Mouse (Mus musculus) hematopoietic stem cell, adult 5-6 weeks (primary cell): ENCODE measurements around the gene Gm13539. TPM values are rescaled to one million over a fixed set of nuclear protein-coding genes. Genes with fewer than 3 reads are reported as not detected.
"Not testable (repeated sequence)": the region's sequence is repeated elsewhere in the genome, so short reads cannot be mapped to it uniquely, and the experiment has no call there.

Source experiments
- ATAC-seq, 2 experiments: fragments of 125-278 bp in 1 of 2; replicated peaks in 1 of 2; 2 replicates each; pipeline ENCODE4 v1.8.0; 2016 to 2017; ENCODE audit warnings: inconsistent platforms in 2 of 2, mild to moderate bottlenecking in 2 of 2, moderate number of reproducible peaks in 2 of 2, low read depth in 1 of 2, moderate TSS enrichment in 1 of 2; ENCODE audit not compliant: low FRiP score in 2 of 2, poor library complexity in 2 of 2, severe bottlenecking in 2 of 2, insufficient read depth in 1 of 2, low TSS enrichment in 1 of 2
- total RNA-seq: library from RNA; stranded (forward); fragments of 172-1452, 232-1000 nt; gene quantifications from 2 replicates; pipeline ENCODE4 v1.2.3, GENCODE M21; 2017

Gm13539 gene
- total RNA-seq, 1 experiment from 2014 or later: not detected

GRCm38 (mm10) chr2:25811711-25812110 lies 29.7 kb downstream of the Gm13539 start:
- ATAC-seq: no peak

- no peak for ATAC-seq
These were observed 31.3 kb downstream of the Gm13539 start for GRCm38 (mm10) chr2:25813364-25813763.

- ATAC-seq: not testable (repeated sequence)
These were observed 33.7 kb downstream of the Gm13539 start, which contains the start of gene Glt6d1 for GRCm38 (mm10) chr2:25815748-25816147. Gene Glt6d1, minus strand, starts transcription at chr2:25815848.

GRCm38 (mm10) chr2:25822806-25823205 lies 40.7 kb downstream of the Gm13539 start, which contains the start of gene Lcn9:
Gene Lcn9, plus strand, starts transcription at chr2:25823153.
- ATAC-seq: peak in 1 of 2 experiments; percentile 36; a peak in 2 of 4 replicates

- ATAC-seq: no peak
These were observed 42.7 kb downstream of the Gm13539 start for GRCm38 (mm10) chr2:25824751-25825150.

DNA sequence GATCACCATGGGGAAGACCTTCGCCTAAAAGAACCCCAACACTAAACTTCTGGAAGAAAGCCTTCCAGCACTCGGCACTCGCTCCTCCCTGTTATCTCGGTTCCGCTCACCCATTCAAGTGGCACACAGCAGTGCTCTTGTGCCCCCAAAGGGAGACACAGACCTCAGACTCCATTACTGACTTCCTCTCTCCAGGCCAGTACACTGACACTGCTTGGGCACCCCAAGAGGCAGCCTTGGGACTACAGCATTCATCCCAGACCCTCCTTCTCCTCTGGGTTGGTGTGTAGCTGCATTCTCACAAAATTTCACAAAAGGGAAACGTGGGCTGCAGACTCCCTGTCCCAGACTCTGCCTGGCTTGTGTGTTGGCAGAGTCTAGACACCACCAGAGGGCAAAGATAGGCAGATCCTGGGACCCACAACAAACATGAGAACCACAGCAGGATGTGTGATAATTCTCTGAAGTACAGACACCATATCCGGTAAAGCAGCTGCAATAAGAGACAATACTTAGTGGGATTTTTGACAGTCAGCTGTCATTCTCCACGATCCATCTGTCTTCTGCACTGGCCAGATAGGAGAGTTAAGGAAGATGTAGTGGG lies 46.4 kb downstream of the Gm13539 start:
- ATAC-seq: peak in 1 of 2 experiments; percentile 25; a peak in 2 of 4 replicates

- no peak for ATAC-seq
These were observed 48.7 kb downstream of the Gm13539 start for GRCm38 (mm10) chr2:25830786-25831185.

GRCm38 (mm10) chr2:25836291-25836690 lies 54.2 kb downstream of the Gm13539 start:
- ATAC-seq: peak; percentile 51 to 67

Other genes starting within 250 kb of the Gm13539 start
- gene Traf2, start 235.3 kb upstream of the Gm13539 start, total RNA-seq: 18.0 and 20.2 TPM in 2 replicates
- 68.7 and 71.1 TPM in 2 replicates for gene Edf1, start 224.4 kb upstream of the Gm13539 start, total RNA-seq
- 1.1 and 4.8 TPM in 2 replicates for gene Mamdc4, start 207.4 kb upstream of the Gm13539 start, total RNA-seq
- gene Phpt1, start 207.0 kb upstream of the Gm13539 start, total RNA-seq: 27.8 and 63.7 TPM in 2 replicates
- gene Ajm1, start 200.5 kb upstream of the Gm13539 start, total RNA-seq: 0.40 TPM in 1 of 2 replicates, not detected in the other
- gene Rabl6, start 173.7 kb upstream of the Gm13539 start, total RNA-seq: 56.5 and 67.0 TPM in 2 replicates
- not detected in 2 replicates for gene Ccdc183, start 164.6 kb upstream of the Gm13539 start, total RNA-seq
- gene Tmem141, start 160.3 kb upstream of the Gm13539 start, total RNA-seq: 22.2 and 28.8 TPM in 2 replicates
- gene Fcna, start 154.2 kb upstream of the Gm13539 start, total RNA-seq: 0.94 TPM in 1 of 2 replicates, not detected in the other
- not detected in 2 replicates for gene Lcn8, start 129.1 kb upstream of the Gm13539 start, total RNA-seq
- gene Lcn5, start 124.3 kb upstream of the Gm13539 start, total RNA-seq: not detected in 2 replicates
- gene Lcn6, start 105.5 kb upstream of the Gm13539 start, total RNA-seq: not detected in 2 replicates
- not detected in 2 replicates for gene Lcn10, start 99.5 kb upstream of the Gm13539 start, total RNA-seq
- not detected in 2 replicates for gene Obp2a, start 82.2 kb upstream of the Gm13539 start, total RNA-seq
- gene Bmyc, start 75.5 kb upstream of the Gm13539 start, total RNA-seq: 6.4 and 11.8 TPM in 2 replicates
- gene Obp2b, start 45.2 kb upstream of the Gm13539 start, total RNA-seq: not detected in 2 replicates
- not detected in 2 replicates for gene Lcn3, start 16.7 kb upstream of the Gm13539 start, total RNA-seq
- not detected in 2 replicates for gene Lcn11, start 5.2 kb upstream of the Gm13539 start, total RNA-seq
- not detected in 2 replicates for gene Glt6d1, start 33.6 kb downstream of the Gm13539 start, total RNA-seq
- gene Lcn9, start 40.9 kb downstream of the Gm13539 start, total RNA-seq: not detected in 2 replicates
- gene Sohlh1, start 65.0 kb downstream of the Gm13539 start, total RNA-seq: not detected in 2 replicates
- gene Kcnt1, start 81.5 kb downstream of the Gm13539 start, total RNA-seq: not detected in 2 replicates
- gene Camsap1, start 201.0 kb downstream of the Gm13539 start, total RNA-seq: 18.2 and 41.0 TPM in 2 replicates
- 33.5 and 49.2 TPM in 2 replicates for gene Ubac1, start 239.5 kb downstream of the Gm13539 start, total RNA-seq